Mouse (Mus musculus) macrophage (primary cell): ENCODE data around the gene Mrpl4. TPM values are rescaled to one million over a fixed set of nuclear protein-coding genes. Genes with fewer than 3 reads are reported as not detected.

Experiments
- H3K27ac ChIP-seq: fragments of 350-480 bp; formaldehyde crosslinking; 2 replicates; pipeline ENCODE4 v1.9.0; 2021
- H3K36me3 ChIP-seq: fragments of 350-480 bp; formaldehyde crosslinking; 2 replicates; pipeline ENCODE4 v1.9.0; 2021; ENCODE audit errors: inconsistent target
- H3K4me3 ChIP-seq: fragments of 350-480 bp; formaldehyde crosslinking; 2 replicates; pipeline ENCODE4 v1.9.0; 2021; ENCODE audit errors: inconsistent target
- H3K79me2 ChIP-seq: fragments of 350-480 bp; formaldehyde crosslinking; 2 replicates; pipeline ENCODE4 v1.9.0; 2021; ENCODE audit errors: inconsistent target
- WGBS: methylation state at CpG from one replicate; pipeline ENCODE4 v1.1.7; 2026; ENCODE audit warnings: inconsistent platforms; ENCODE audit not compliant: missing documents; 5-methylcytosine and 5-hydroxymethylcytosine counted together
- polyA plus RNA-seq: library from polyadenylated mRNA; stranded (reverse); fragments of 250-400 nt; gene quantifications from 3 replicates; pipeline ENCODE4 v1.2.4, GENCODE M21; 2018; ENCODE audit warnings: inconsistent platforms

The Mrpl4 gene
- polyA plus RNA-seq, 1 experiment from 2014 or later = 27.9 TPM

DNA sequence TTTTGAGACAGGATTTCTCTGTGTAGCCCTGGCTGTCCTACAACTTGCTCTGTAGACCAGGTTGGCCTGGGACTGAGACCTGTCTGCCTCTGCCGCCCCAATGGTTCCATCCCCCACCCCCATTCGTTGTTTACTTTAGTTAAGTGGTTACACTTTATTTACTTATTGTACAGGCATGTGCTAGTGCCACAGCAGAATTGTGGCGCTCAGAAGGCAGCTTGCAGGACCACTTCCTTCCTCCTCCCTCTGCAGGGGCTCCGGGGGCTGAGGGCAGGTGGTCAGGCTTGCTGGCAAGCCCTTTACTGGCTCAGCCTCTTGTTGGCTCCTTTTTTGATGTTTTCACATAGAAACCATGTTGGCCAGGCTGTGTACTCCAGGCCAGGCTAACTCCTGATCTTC lies 14.6 kb downstream of the Mrpl4 start:
- peaks cover 12% of the 10 kb centered on the region; the same call in 1 of the 2 replicates for H3K36me3 ChIP-seq
- 21% methylated on average over 4 of the region's 4 CpGs for WGBS
- H3K4me3 ChIP-seq = peak overlapping the region; percentile 67
- peak overlapping the region; percentile 90 for H3K27ac ChIP-seq
- H3K79me2 ChIP-seq = peaks cover 61% of the 10 kb centered on the region

DNA sequence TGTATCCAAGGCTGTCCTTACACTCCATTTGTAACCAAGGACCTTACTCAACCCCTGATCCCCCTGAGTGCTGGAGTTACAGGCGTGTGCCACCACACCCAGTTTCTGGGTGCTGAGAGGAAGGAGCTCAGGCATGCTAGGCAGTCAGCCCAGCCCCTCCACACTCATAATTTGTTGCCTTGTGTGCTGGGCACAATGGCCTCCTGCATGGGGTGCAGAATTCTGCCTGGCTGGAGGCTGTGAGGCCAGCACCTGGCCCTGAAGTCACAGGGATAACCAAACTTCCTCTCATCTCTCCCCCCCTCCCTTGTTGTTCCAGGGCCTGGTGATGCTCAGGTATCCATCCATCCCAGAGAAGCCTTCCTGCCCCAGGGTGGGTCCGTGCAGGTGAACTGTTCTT lies 16.1 kb downstream of the Mrpl4 start:
- Histone ChIP-seq H3K27ac (no peak overlapping the region), H3K79me2 (peaks cover 71% of the 10 kb centered on the region), H3K36me3 (peaks cover 21% of the 10 kb centered on the region; the same call in 1 of the 2 replicates), H3K4me3 (no peak overlapping the region)
- WGBS = 91% methylated on average over 2 of the region's 2 CpGs

DNA sequence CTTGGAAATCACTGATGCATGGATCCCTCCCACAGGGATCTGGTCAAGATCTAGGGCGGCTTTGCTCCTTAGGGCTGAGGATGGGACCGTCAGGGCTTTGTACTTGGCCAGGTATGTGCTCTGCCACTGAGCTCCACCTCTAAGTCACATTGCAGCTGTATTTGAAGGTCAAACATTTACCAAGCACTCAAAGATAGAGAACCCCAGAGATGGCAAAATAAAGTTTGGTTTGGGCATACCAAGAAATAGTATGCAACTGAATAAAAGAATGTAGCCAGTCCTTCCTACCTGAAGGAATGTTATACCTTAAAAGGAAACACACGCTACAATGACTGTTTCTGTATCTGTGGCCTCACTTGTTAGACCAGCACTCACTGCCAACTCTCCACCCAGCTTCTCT lies 18.8 kb downstream of the Mrpl4 start:
- no peak overlapping the region for H3K4me3 ChIP-seq
- H3K27ac ChIP-seq = no peak overlapping the region
- WGBS = 100% methylated on average over 3 of the region's 3 CpGs
- peaks cover 74% of the 10 kb centered on the region for H3K79me2 ChIP-seq
- peaks cover 48% of the 10 kb centered on the region for H3K36me3 ChIP-seq

DNA sequence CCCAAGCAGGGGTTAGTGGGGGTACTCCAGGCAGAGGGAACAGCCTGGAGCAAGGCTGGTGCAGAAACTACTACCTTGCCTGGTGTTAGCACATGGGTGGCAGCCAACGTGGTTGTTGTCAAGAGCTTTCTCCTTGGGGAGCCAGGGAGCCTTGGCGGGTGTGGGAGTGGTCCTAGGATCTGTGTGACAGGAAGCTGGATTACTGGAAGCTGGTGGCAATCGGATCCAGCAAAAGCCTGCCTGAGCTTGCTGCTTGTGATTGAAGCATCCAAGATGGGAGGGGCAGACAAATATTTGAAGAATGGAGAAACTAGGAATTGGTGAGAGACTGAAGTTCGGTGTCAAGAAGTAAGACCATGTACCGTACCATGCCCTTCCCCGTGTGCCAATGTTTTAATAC lies 19.8 kb downstream of the Mrpl4 start:
- Histone ChIP-seq H3K36me3 (peaks cover 57% of the 10 kb centered on the region), H3K27ac (no peak overlapping the region), H3K79me2 (peaks cover 64% of the 10 kb centered on the region), H3K4me3 (no peak overlapping the region)
- WGBS = 93% methylated on average over 6 of the region's 6 CpGs

DNA sequence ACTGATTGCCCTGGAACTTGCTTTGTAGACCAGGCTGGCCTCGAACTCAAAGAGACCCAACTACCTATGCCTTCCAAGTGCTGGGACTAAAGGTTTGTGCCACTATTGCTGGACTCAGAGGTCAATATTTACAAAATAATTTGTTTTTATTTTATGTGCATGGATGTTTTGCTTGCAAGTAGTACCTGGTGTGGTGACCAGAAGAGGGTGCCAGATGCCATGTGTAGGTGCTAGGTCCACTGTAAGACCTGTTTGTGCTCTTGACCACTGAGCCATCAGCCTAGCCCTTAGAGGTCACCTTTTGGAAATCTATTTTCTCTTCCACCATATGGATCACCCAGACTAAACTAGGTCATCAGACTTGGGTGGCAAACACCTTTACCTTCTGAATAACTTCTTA lies 20.2 kb downstream of the Mrpl4 start:
- H3K4me3 ChIP-seq = no peak overlapping the region
- WGBS = 91% methylated on average over 1 of the region's 1 CpGs
- peaks cover 62% of the 10 kb centered on the region for H3K36me3 ChIP-seq
- peaks cover 60% of the 10 kb centered on the region; the same call in 1 of the 2 replicates for H3K79me2 ChIP-seq
- H3K27ac ChIP-seq = no peak overlapping the region

DNA sequence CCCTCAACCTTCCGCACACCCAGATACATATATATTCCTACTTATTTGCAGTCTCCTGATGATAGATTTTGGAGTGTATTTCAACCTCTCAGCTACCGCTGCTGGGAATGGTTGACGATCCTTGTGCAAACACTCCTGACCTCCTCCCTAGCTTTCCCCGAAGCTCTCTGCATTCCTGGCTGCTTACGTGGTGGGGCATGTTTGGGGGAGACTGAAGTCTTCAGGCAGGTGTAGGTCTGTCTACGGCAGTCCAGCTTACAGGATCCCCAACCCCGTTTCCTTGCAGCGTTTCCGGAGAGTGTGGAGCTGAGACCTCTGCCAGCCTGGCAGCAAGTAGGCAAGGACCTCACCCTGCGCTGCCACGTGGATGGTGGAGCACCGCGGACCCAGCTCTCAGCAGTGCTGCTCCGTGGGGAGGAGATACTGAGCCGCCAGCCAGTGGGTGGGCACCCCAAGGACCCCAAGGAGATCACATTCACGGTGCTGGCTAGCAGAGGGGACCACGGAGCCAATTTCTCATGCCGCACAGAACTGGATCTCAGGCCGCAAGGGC lies 22.8 kb downstream of the Mrpl4 start:
- peaks cover 36% of the 10 kb centered on the region; the same call in 1 of the 2 replicates for H3K79me2 ChIP-seq
- 89% methylated on average over 19 of the region's 19 CpGs for WGBS
- no peak overlapping the region for H3K27ac ChIP-seq
- H3K4me3 ChIP-seq = no peak overlapping the region
- H3K36me3 ChIP-seq = peaks cover 60% of the 10 kb centered on the region

DNA sequence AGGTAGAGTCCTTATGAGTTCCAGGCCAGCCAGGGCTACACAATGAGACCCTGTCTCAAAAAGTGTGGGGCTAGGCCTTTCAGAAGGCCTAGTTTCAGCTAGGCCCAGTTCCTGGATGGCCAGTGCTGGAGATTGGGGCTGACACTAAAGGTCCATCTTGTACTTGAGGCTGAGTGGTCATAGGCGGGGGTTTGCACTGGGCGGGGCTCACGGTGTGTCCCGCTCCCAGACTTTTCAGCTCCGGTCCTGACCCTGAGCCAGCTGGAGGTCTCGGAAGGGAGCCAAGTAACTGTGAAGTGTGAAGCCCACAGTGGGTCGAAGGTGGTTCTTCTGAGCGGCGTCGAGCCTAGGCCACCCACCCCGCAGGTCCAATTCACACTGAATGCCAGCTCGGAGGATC lies 24.3 kb downstream of the Mrpl4 start:
- Histone ChIP-seq H3K36me3 (peaks cover 57% of the 10 kb centered on the region), H3K27ac (no peak overlapping the region)
- 96% methylated on average over 12 of the region's 12 CpGs for WGBS

DNA sequence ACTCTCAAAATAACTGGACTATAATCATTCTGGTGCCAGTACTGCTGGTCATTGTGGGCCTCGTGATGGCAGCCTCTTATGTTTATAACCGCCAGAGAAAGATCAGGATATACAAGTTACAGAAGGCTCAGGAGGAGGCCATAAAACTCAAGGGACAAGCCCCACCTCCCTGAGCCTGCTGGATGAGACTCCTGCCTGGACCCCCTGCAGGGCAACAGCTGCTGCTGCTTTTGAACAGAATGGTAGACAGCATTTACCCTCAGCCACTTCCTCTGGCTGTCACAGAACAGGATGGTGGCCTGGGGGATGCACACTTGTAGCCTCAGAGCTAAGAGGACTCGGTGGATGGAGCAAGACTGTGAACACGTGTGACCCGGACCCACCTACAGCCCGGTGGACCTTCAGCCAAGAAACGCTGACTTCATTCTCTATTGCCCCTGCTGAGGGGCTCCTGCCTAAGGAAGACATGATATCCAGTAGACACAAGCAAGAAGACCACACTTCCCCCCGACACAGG lies 25.3 kb downstream of the Mrpl4 start:
- WGBS = 89% methylated on average over 8 of the region's 8 CpGs
- Histone ChIP-seq H3K79me2 (peaks cover 12% of the 10 kb centered on the region; the same call in 1 of the 2 replicates), H3K36me3 (peaks cover 50% of the 10 kb centered on the region), H3K4me3 (no peak overlapping the region), H3K27ac (no peak overlapping the region)

More for the DNA sequence above, 24.3 kb downstream of the Mrpl4 start:
- Histone ChIP-seq H3K79me2 (peaks cover 21% of the 10 kb centered on the region; the same call in 1 of the 2 replicates), H3K4me3 (no peak overlapping the region)

DNA sequence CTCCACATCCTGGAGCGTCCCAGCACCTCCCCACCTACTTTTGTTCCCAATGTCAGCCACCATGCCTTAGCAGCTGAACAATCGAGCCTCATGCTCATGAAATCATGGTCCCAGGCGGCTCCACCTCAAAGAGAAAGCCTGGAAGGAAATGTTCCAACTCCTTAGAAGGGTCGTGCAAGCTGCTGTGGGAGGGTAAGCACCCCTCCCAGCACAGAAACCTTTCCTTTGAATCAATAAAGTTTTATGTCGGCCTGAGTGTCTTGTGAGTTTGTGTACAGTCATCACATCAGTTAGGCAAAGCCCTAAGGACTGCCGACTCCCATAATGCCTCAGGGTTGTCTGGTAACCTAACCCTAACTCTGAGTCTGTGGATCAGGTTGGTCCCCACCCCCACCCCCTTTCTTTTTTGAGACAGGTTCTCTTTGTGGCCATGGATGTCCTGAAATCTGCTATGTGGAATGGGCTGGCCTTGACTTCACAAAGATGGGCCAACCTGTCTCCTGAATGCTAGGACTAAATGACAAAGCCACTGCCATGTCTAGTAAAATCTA lies 26.1 kb downstream of the Mrpl4 start:
- Histone ChIP-seq H3K79me2 (peaks cover 7% of the 10 kb centered on the region; the same call in 1 of the 2 replicates), H3K4me3 (no peak overlapping the region), H3K36me3 (peaks cover 47% of the 10 kb centered on the region), H3K27ac (no peak overlapping the region)
- WGBS = 88% methylated on average over 6 of the region's 6 CpGs

DNA sequence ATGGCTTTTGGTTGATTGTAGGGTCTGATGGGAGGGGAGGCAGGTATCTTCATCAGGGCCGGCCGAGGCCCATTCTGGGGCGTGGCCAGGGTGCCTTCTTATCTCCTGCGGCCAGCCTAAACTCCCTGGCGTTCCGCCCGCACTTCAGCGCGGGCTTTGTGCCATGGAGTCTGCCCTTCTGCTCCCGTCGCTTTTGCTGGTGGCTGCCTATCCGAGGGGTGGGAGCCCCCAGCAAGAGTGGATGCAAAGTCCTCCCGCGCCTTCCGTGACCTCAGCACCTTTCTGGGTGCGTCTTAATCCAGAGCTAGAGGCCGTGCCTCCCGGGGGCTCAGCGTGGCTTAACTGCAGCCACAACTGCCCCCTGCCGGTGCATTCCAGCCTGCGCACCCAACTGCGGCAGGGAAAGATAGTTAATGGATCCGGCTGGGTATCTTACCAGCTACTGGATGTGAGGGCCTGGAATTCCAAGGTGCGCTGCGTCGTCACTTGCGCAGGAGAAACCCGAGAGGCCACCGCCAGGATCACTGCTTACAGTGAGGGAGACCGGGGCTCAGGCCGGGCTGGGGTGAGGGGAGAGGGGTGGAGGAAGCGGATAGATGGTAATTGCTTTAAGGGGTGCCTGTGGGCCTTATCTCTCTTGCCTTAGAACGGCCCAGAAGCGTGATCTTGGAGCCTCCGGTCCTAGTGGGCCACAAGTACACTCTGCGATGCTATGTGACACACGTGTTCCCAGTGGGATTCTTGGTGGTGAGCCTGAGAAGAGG lies 26.9 kb downstream of the Mrpl4 start, which contains the start of gene Icam4:
TSS of gene Icam4 (plus strand) at position 83 of the 764 bp plus-strand sequence.
- H3K4me3 ChIP-seq = peak within 1 kb of the TSS; percentile 56; the same call in 1 of the 2 replicates
- no peaks in the 10 kb centered on the region for H3K79me2 ChIP-seq
- peaks cover 40% of the 10 kb centered on the region for H3K36me3 ChIP-seq
- WGBS = 7% methylated on average over 36 of the region's 37 CpGs
- H3K27ac ChIP-seq = peak within 1 kb of the TSS; percentile 5; the same call in 1 of the 2 replicates

DNA sequence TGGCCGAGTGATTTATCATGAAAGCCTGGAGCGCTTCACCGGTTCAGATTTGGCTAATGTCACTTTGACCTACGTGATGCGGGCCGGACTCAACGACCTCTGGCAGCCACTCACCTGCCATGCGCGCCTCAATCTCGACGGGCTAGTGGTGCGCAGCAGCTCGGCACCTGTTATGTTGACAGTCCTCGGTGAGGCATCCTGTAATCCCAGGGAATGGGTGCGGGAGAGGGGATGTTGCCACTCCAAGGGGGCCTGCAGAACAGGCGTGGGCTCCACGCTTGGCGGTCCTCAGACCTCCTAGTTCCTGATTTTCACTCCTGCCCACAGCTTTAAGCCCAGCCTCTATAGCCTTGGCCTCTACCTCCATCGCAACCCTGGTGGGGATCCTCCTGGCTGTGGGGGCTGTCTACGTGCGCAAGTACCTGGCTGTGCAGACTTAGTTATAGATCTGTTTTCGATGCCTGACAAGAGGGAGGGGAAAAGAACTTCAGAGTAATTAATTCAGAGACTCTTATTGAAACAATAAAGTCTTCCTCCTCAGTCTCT lies 27.6 kb downstream of the Mrpl4 start:
- Histone ChIP-seq H3K27ac (peak overlapping the region; percentile 5; the same call in 1 of the 2 replicates), H3K36me3 (peaks cover 33% of the 10 kb centered on the region), H3K4me3 (peak overlapping the region; percentile 56), H3K79me2 (no peaks in the 10 kb centered on the region)
- WGBS = 15% methylated on average over 22 of the region's 22 CpGs

DNA sequence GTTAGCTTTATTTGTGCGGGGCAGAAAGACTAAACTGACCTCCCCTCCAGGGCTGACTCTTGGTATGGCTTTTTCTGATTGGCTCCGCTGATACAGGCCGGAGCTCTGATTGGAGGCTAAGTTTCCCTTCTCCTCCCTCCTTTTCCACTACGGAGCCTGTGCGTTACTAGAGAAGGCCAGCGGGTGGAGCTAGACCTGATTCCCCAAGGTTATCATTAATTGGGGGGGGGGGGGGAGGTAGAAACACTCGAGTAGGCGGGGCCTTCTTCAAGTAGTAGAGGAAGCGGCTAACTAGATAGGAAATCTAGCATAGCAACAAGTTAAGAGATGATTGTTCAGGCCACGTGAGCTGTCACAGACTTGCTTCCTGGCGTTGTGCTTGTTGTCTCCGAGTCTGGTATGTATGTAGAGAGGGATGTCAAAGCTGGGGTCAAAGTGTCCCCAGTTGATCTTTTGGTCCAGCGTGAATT lies 28.3 kb downstream of the Mrpl4 start:
- Histone ChIP-seq H3K79me2 (no peaks in the 10 kb centered on the region), H3K4me3 (peak overlapping the region; percentile 56), H3K36me3 (peaks cover 26% of the 10 kb centered on the region), H3K27ac (peak overlapping the region; percentile 41)
- 3% methylated on average over 13 of the region's 13 CpGs for whole genome bisulfite sequencing

DNA sequence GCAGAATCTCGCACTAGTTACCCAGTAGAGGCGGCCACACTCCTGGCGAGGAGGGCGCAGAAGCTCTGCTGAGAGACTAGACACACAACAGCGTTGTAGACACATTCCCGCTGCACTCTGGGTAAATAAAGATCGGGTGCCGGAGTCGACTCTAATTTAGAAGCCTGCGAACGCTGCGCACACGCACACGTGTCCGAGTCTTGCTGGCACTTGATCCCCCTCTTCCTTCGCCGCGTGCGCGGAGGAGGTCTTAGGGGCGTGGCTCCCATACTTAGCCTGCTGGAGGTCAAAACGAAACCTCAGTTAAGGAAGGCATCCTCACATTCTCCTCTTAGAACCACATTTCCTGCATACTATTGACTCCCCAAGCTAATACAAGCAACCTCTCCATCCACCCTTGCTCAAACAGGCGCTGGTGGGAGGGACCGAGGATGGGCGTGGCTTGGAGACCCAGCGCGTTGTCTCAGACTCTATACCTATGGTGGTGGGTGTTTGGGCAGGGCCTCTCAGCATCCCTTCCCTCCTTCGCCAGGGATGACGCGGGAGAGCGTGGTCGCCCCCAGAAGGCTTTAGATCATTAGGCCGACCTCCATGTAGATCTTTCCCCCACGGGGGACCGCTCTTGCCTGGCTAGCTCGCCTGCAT lies 28.8 kb downstream of the Mrpl4 start:
- Histone ChIP-seq H3K79me2 (no peaks in the 10 kb centered on the region), H3K4me3 (peak overlapping the region; percentile 56), H3K27ac (peak overlapping the region; percentile 41), H3K36me3 (peaks cover 20% of the 10 kb centered on the region)
- under 1% methylated on average over 27 of the region's 36 CpGs for WGBS

DNA sequence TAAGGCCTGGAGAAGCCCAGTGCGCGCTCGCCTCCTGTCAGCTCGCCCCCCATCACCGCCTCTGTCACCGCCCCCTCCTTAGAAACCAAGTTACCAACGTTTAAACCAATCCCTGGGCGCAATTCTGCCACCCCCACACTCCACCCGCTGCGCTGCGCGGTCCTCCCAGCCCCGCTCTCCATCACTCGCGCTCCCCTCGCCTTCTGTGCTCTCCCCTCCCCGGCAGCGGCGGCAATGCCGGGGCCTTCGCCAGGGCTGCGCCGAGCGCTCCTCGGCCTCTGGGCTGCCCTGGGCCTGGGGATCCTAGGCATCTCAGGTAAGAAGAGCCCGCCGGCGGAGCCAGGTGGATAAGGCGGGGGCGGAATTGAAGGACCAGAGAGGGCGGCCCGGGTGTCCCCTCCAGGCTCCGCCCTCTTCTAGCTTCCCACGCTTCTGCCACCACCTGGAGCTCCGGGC lies 29.4 kb downstream of the Mrpl4 start, which contains the start of gene Icam5:
TSS of gene Icam5 (plus strand) at position 178 of the 456 bp plus-strand sequence.
- peak within 1 kb of the TSS; percentile 56 for H3K4me3 ChIP-seq
- WGBS = under 1% methylated on average over 34 of the region's 35 CpGs
- H3K79me2 ChIP-seq = no peaks in the 10 kb centered on the region
- peaks cover 15% of the 10 kb centered on the region; the same call in 1 of the 2 replicates for H3K36me3 ChIP-seq
- peak within 1 kb of the TSS; percentile 41 for H3K27ac ChIP-seq
